Mouse (Mus musculus): ENCODE results near the gene Hspb1.

GRCm38 (mm10) chr5:135841651-135842050, 46.1 kb upstream of the Hspb1 start:
- TF ChIP-seq EP300 (IDR thresholded peaks at IDR 0.05; ENCODE audit: low read length) (no peak), CTCF (conservative IDR thresholded peaks at IDR 0.05 in 1 of 2, IDR thresholded peaks at IDR 0.05 in 1 of 2; ENCODE audit: low read depth in 2 of 2, low read length in 2 of 2) (no peak), MEF2A (IDR thresholded peaks at IDR 0.05; ENCODE audit: borderline replicate concordance, low read depth, low read length) (no peak), GABPA (IDR thresholded peaks at IDR 0.05; ENCODE audit: insufficient replicate concordance, low read depth, low read length) (no peak), POLR2A (IDR thresholded peaks at IDR 0.05; ENCODE audit: low read depth, low read length) (no peak), KAT2A (IDR thresholded peaks at IDR 0.05; ENCODE audit: insufficient replicate concordance, low read length) (no peak), E2F4 (IDR thresholded peaks at IDR 0.05; ENCODE audit: insufficient replicate concordance, low read depth, low read length) (no peak), USF2 (conservative IDR thresholded peaks at IDR 0.05; ENCODE audit: low read depth, low read length) (no peak), HCFC1 (IDR thresholded peaks at IDR 0.05; ENCODE audit: low read depth, low read length) (no peak), ZC3H11A (IDR thresholded peaks at IDR 0.05; ENCODE audit: low read depth, low read length) (no peak), USF1 (IDR thresholded peaks at IDR 0.05; ENCODE audit: low read depth, low read length) (no peak)

Measured in CH12.LX (cell line).